Mouse (Mus musculus): ENCODE results near the gene Stac.

The Stac gene

GRCm38 (mm10) chr9:111515536-111515935, 174.6 kb downstream of the Stac start:
- no peak for DNase-seq (ENCODE audit: extremely low spot score, low spot score)

GRCm38 (mm10) chr9:111514586-111515473, 175.3 kb downstream of the Stac start:
- DNase-seq (ENCODE audit: extremely low spot score, low spot score): no peak
